Mouse (Mus musculus) liver, adult 2 months (tissue): ENCODE measurements at regions not wholly inside any gene's neighbourhood (a gene's known extent, or its start where the extent isn't known, plus 50 kb on each side); places are given as distances from the start of the nearest gene placed in this dataset.

ENCODE experiments used
- CTCF ChIP-seq: fragments of 200-500 bp; IDR thresholded peaks from 2 replicates; pipeline ENCODE4 v1.5.1; 2011; ENCODE audit warnings: low read depth, low read length, control low read depth
- POLR2A ChIP-seq: fragments of 200-500 bp; IDR thresholded peaks from 2 replicates; pipeline ENCODE4 v1.6.1; 2011; ENCODE audit warnings: low read length, control low read depth; ENCODE audit not compliant: insufficient read depth; ENCODE audit errors: extremely low read depth

GRCm38 (mm10) chr16:51664325-51664724, 366.7 kb upstream of the Cblb start:
- TF ChIP-seq CTCF (no peak), POLR2A (no peak)
